Mouse (Mus musculus) kidney, embryonic 16.5 days (tissue): ENCODE results near the gene Gm10912. TPM values are rescaled to one million over a fixed set of nuclear protein-coding genes. Genes with fewer than 3 reads are reported as not detected.
"Not testable (repeated sequence)": the region's sequence is repeated elsewhere in the genome, so short reads cannot be mapped to it uniquely, and the experiment has no call there.

ENCODE experiments used
- ATAC-seq: fragments of 200-750 bp; cut with Nextera tagmentation; 2 replicates; pipeline ENCODE4 v1.8.0; 2017; ENCODE audit warnings: moderate TSS enrichment; ENCODE audit not compliant: low FRiP score, low TSS enrichment
- H3K27ac ChIP-seq: fragments of 300-500 bp; sonication (generic); 2 replicates; pipeline ENCODE4 v1.5.1; 2014; ENCODE audit warnings: low read length
- H3K27me3 ChIP-seq: fragments of 300-500 bp; sonication (generic); 2 replicates; pipeline ENCODE4 v1.6.1; 2014; ENCODE audit warnings: low read length, control low read depth, mixed read lengths; ENCODE audit not compliant: insufficient read depth
- H3K36me3 ChIP-seq: fragments of 300-500 bp; sonication (generic); 2 replicates; pipeline ENCODE4 v1.6.1; 2014; ENCODE audit warnings: low read length, control low read depth, mixed read lengths; ENCODE audit not compliant: insufficient read depth
- H3K4me1 ChIP-seq: fragments of 300-500 bp; sonication (generic); 2 replicates; pipeline ENCODE4 v1.6.1; 2014; ENCODE audit warnings: low read length, control low read depth, mixed read lengths; ENCODE audit not compliant: insufficient read depth
- H3K4me2 ChIP-seq: fragments of 300-500 bp; sonication (generic); replicated peaks from 2 replicates; pipeline ENCODE4 v1.6.1; 2014; ENCODE audit warnings: low read depth, low read length
- H3K4me3 ChIP-seq: fragments of 300-500 bp; sonication (generic); 2 replicates; pipeline ENCODE4 v1.5.1; 2014; ENCODE audit warnings: mild to moderate bottlenecking, low read length
- H3K9ac ChIP-seq: fragments of 300-500 bp; sonication (generic); replicated peaks from 2 replicates; pipeline ENCODE4 v1.6.1; 2014; ENCODE audit warnings: low read length
- H3K9me3 ChIP-seq: fragments of 300-500 bp; sonication (generic); 2 replicates; pipeline ENCODE4 v1.6.1; 2016; ENCODE audit warnings: low read length, control low read depth
- WGBS: fragments of 180-500 bp; shearing (Covaris S2); extraction: QIAGEN DNeasy Blood & Tissue Kit; methylation state at CpG from one replicate; pipeline ENCODE4 v1.1.7; 2014; 5-methylcytosine and 5-hydroxymethylcytosine counted together
- polyA plus RNA-seq: library from polyadenylated mRNA; unstranded; fragments of >200 nt; fragmentation: Nextera tagmentation; extraction: Ambion mirVana; gene quantifications from 2 replicates; pipeline ENCODE4 v1.2.1, GENCODE M21; 2015

The Gm10912 gene
- polyA plus RNA-seq, 1 experiment from 2014 or later: not detected

DNA sequence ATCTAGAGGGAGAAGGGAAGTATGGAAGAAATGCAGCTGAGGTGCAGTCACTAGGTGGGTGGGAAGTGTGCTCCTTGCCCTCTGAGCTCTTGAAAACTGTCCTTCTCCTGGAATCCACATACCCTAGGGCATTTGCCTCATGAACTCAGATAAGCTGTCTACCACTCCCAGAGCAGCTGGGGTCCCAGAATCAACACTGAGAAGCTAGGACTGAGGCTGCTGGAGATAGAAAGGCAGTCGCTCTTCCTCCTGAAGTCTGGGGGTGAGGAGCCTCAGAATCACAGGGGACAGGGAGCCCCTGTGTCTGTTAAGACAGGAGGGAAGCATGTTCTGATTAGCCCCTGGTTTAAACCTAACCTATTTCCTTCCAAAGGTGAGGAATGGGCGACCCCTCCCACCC is 43.9 kb downstream of the Gm10912 start:
- ATAC-seq: no peak
- WGBS: 64% methylated on average over 2 of the region's 2 CpGs
- no peaks in the 10 kb centered on the region for H3K36me3 ChIP-seq
- H3K27ac ChIP-seq: 0 out of 2 replicates have a peak overlapping the region, but pooled peaks have one; percentile 24
- 0 out of 2 replicates have a peak, but pooled peaks cover 2% of the 10 kb centered on the region for H3K4me1 ChIP-seq
- H3K9me3 ChIP-seq: no peaks in the 10 kb centered on the region
- no peak overlapping the region for H3K4me3 ChIP-seq
- no peak overlapping the region for H3K9ac ChIP-seq
- H3K4me2 ChIP-seq: no peak overlapping the region
- no peaks in the 10 kb centered on the region for H3K27me3 ChIP-seq

DNA sequence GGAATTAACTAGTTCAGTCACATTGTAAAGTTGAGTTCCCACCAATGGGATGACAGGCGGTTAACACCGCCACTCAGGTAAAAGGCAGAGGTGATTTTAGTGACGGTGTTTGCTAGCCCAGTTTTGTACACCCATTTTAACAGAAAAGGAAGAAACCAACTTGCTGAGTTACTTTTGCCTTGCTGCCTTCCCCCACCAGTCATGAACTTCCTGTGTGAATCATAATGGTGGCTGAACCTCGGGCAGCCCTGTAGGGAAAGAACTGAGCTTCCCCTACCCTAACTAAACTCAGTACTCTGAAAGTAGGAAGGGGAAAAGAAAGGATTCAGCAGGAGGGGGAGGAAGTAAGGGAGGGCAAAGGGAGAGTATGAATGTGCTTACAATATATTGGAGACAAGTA is 44.4 kb downstream of the Gm10912 start:
- 74% methylated on average over 4 of the region's 4 CpGs for WGBS
- Histone ChIP-seq H3K27ac (no peak overlapping the region), H3K27me3 (no peaks in the 10 kb centered on the region), H3K4me3 (no peak overlapping the region), H3K4me2 (no peak overlapping the region), H3K9ac (no peak overlapping the region), H3K36me3 (no peaks in the 10 kb centered on the region), H3K4me1 (0 out of 2 replicates have a peak, but pooled peaks cover 2% of the 10 kb centered on the region), H3K9me3 (no peaks in the 10 kb centered on the region)
- ATAC-seq: no peak

DNA sequence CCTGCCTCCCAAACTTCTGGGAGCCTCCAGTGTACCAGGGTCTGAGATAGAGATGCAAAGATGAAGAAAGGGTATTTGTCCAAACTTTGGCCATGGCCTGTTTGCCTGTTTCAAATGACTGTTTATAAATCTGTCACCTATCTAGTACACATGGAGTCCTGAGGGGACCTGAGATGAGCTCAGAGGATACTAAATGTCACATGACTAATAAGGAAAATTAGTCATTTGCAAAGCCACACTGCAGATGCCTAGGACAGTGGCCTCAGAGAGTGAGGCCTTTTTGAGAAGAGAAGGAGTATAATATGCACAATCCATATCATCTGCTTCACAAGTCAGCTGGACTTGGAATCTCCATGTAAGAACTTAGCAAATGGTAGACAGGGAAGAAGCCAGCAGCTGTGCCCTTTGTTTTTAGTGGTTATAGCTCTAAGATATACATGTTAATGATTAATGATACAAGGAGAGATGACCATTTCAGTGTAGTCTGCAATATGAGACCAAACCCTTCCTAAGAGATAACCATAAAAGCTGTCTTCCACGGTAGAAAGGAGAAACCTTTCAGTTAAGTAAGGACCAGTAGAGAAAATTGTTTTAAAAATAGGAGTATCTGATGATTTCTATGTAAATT is 45.7 kb downstream of the Gm10912 start:
- H3K36me3 ChIP-seq, H3K27me3 ChIP-seq, H3K4me2 ChIP-seq, H3K4me3 ChIP-seq, H3K9ac ChIP-seq, H3K27ac ChIP-seq, H3K9me3 ChIP-seq, H3K4me1 ChIP-seq, ATAC-seq: not testable (repeated sequence)
- WGBS: no CpG with 5 or more reads among the region's 1 CpGs

DNA sequence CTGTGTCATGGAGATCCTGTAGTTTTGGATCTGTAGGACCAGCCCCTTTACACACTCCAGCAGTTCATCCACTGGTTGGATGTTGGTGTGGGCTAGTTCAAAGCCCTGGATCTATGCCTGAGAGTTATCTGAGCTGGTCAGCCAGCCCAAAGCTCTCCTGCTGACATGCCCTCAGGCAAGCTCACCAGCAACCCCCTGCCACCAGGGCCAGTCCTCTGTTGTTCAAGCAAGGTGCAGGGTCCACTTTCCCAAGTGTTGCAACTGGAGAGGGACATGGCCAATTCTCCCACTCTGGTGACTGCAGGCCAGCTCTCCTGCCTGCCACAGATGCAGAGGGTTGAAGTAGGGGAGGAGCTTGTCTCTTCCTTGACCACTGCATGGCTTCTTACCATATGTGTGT is 47.9 kb downstream of the Gm10912 start:
- not testable (repeated sequence) for H3K36me3 ChIP-seq, H3K27ac ChIP-seq, H3K4me1 ChIP-seq, H3K9ac ChIP-seq, H3K4me3 ChIP-seq, ATAC-seq, H3K9me3 ChIP-seq, H3K4me2 ChIP-seq, H3K27me3 ChIP-seq

DNA sequence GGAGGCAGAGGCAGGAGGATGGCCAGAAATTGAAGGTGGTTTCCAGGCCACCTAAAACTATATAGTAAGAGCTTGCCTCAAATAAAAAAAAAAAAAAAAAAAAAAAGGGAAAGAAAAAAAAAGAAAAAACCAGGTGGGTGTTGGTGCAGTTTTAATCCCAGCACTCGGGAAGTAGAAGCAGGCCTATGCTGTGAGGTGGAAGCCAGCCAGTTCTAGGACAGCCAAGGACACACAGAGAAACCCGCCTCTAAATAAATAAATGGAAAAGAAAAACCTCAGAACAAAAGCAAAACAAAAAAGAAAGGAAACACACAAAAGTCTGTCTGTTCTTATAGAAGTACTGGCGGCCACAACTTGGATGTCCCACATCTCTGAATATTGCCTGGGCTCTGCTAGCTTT is 49.3 kb downstream of the Gm10912 start:
- Histone ChIP-seq H3K27me3 (no peaks in the 10 kb centered on the region), H3K27ac (no peak overlapping the region), H3K4me2 (no peak overlapping the region), H3K36me3 (no peaks in the 10 kb centered on the region), H3K9ac (no peak overlapping the region), H3K9me3 (no peaks in the 10 kb centered on the region), H3K4me3 (no peak overlapping the region), H3K4me1 (0 out of 2 replicates have a peak, but pooled peaks cover 4% of the 10 kb centered on the region)
- 84% methylated on average over 3 of the region's 3 CpGs for WGBS
- no peak for ATAC-seq

Other genes starting within 250 kb of the Gm10912 start
- 33.1 and 34.9 TPM in 2 replicates for gene Lmo2, start 107.8 kb upstream of the Gm10912 start, polyA plus RNA-seq
- gene Fbxo3, start 38.1 kb upstream of the Gm10912 start, polyA plus RNA-seq: 59.7 and 61.1 TPM in 2 replicates
- 2.0 and 2.6 TPM in 2 replicates for gene 4931422A03Rik, start 37.5 kb upstream of the Gm10912 start, polyA plus RNA-seq
- not detected in 2 replicates for gene Gm10799, start 2.7 kb downstream of the Gm10912 start, polyA plus RNA-seq
- gene Cd59b, start 4.0 kb downstream of the Gm10912 start, polyA plus RNA-seq: 6.3 and 7.2 TPM in 2 replicates
- gene Cd59a, start 30.0 kb downstream of the Gm10912 start, polyA plus RNA-seq: 45.4 and 48.4 TPM in 2 replicates
- not detected in 2 replicates for gene A930018P22Rik, start 56.9 kb downstream of the Gm10912 start, polyA plus RNA-seq